Comparison of ENCODE assay signal across 9 mouse cellular contexts in genomic region chr11:78159096-78159495, GRCm38 (mm10). TPM values are rescaled to one million over a fixed set of nuclear protein-coding genes. Genes with fewer than 3 reads are reported as not detected.
A peak's percentile ranks its signal among the peaks of the same experiment; 100 is the strongest.
DNase-seq lines count a peak whose midpoint lies in the region; ATAC-seq and TF ChIP-seq lines count a peak whose summit lies in the region.
"Had no signal": no experiment of that assay in that cellular context is flagged by ENCODE, and none has a peak within 500 bp of the region (broad histone marks: within the 10 kb centered on the region; RNA-seq: fewer than 3 reads in every experiment).

No protein-coding gene starts in this region.

- peaks cover 56% of the 10 kb centered on the region for H3K79me2 ChIP-seq in C2C12 (ENCODE audit: control insufficient read depth, insufficient read depth)

- DNase-seq in adrenal gland, postnatal 25 days, result peak; percentile 56
- peak; percentile 77 for DNase-seq in liver, embryonic 13.5 days
- peak; percentile 94 for DNase-seq in naive thymus-derived CD4-positive, alpha-beta T cell, adult 2 months (ENCODE audit: low read depth)

- H3K9ac ChIP-seq in heart, embryonic 12.5 days, result no peak overlapping the region
- H3K9ac ChIP-seq in kidney, embryonic 15.5 days, result no peak overlapping the region
- H3K9ac ChIP-seq in liver, embryonic 13.5 days, result no peak overlapping the region
- H3K9ac ChIP-seq in stomach, embryonic 15.5 days, result no peak overlapping the region
- H3K9ac ChIP-seq: embryonic facial prominence, embryonic 13.5 days had no signal

- 25% methylated on average over 2 of the region's 2 CpGs for WGBS in heart, embryonic 12.5 days
- WGBS in kidney, embryonic 15.5 days, result 33% methylated on average over 2 of the region's 2 CpGs
- 13% methylated on average over 2 of the region's 2 CpGs for WGBS in liver, embryonic 13.5 days (ENCODE audit: insufficient replicate concordance)
- WGBS in stomach, embryonic 15.5 days, result 19% methylated on average over 2 of the region's 2 CpGs

- ATAC-seq in heart, embryonic 12.5 days (ENCODE audit: insufficient number of reproducible peaks, low FRiP score), result no peak
- ATAC-seq in kidney, embryonic 15.5 days (replicated peaks; ENCODE audit: low FRiP score), result 0 out of 2 replicates have a peak, but pooled peaks have one; percentile 26
- peak; percentile 65 for ATAC-seq in liver, embryonic 13.5 days (ENCODE audit: low read depth)
- 0 out of 2 replicates have a peak, but pooled peaks have one; percentile 34 for ATAC-seq in stomach, embryonic 15.5 days (ENCODE audit: insufficient read depth, low FRiP score, low read depth)

- H3K27me3 ChIP-seq in C2C12 (ENCODE audit: control insufficient read depth, insufficient read depth, insufficient read length), result no peaks in the 10 kb centered on the region
- H3K27me3 ChIP-seq in heart, embryonic 12.5 days (replicated peaks), result no peaks in the 10 kb centered on the region
- H3K27me3 ChIP-seq in kidney, embryonic 15.5 days, result no peaks in the 10 kb centered on the region
- H3K27me3 ChIP-seq in liver, embryonic 13.5 days, result no peaks in the 10 kb centered on the region
- no peaks in the 10 kb centered on the region for H3K27me3 ChIP-seq in stomach, embryonic 15.5 days (replicated peaks)
- H3K27me3 ChIP-seq: embryonic facial prominence, embryonic 13.5 days had no signal

- H3K4me2 ChIP-seq in heart, embryonic 12.5 days, result no peak overlapping the region
- 0 out of 2 replicates have a peak overlapping the region, but pooled peaks have one; percentile 7 for H3K4me2 ChIP-seq in kidney, embryonic 15.5 days
- H3K4me2 ChIP-seq in liver, embryonic 13.5 days, result no peak overlapping the region
- H3K4me2 ChIP-seq in stomach, embryonic 15.5 days, result no peak overlapping the region
- H3K4me2 ChIP-seq: embryonic facial prominence, embryonic 13.5 days had no signal

- H3K79me3 ChIP-seq in C2C12 (ENCODE audit: low read depth), result peaks cover 38% of the 10 kb centered on the region

- no peak for TF ChIP-seq POLR2A in embryonic fibroblast, embryonic 13.5 days (IDR thresholded peaks at IDR 0.05; ENCODE audit: low read depth, low read length)

- no peak overlapping the region for H3K27ac ChIP-seq in embryonic fibroblast, embryonic 13.5 days (ENCODE audit: insufficient read depth, low read length)
- no peak overlapping the region for H3K27ac ChIP-seq in heart, embryonic 12.5 days (ENCODE audit: poor library complexity, severe bottlenecking)
- peak overlapping the region; percentile 60 for H3K27ac ChIP-seq in kidney, embryonic 15.5 days
- H3K27ac ChIP-seq in liver, embryonic 13.5 days, result no peak overlapping the region
- no peak overlapping the region for H3K27ac ChIP-seq in stomach, embryonic 15.5 days
- H3K27ac ChIP-seq: embryonic facial prominence, embryonic 13.5 days had no signal

- peak; percentile 85 for TF ChIP-seq CTCF in C2C12 (IDR thresholded peaks at IDR 0.05; ENCODE audit: control insufficient read depth, insufficient read depth, insufficient read length)
- TF ChIP-seq CTCF in embryonic fibroblast, embryonic 13.5 days (IDR thresholded peaks at IDR 0.05; ENCODE audit: borderline replicate concordance, insufficient read depth, low read length), result peak; percentile 85

- no peak overlapping the region for H3K4me3 ChIP-seq in C2C12 (ENCODE audit: insufficient read depth, poor library complexity, severe bottlenecking)
- H3K4me3 ChIP-seq in embryonic fibroblast, embryonic 13.5 days (ENCODE audit: insufficient read depth, low read length), result no peak overlapping the region
- 0 out of 2 replicates have a peak overlapping the region, but pooled peaks have one; percentile 3 for H3K4me3 ChIP-seq in heart, embryonic 12.5 days
- H3K4me3 ChIP-seq in kidney, embryonic 15.5 days (replicated peaks), result no peak overlapping the region
- no peak overlapping the region for H3K4me3 ChIP-seq in liver, embryonic 13.5 days (replicated peaks)
- no peak overlapping the region for H3K4me3 ChIP-seq in stomach, embryonic 15.5 days (replicated peaks)
- H3K4me3 ChIP-seq: embryonic facial prominence, embryonic 13.5 days had no signal

- peaks cover 9% of the 10 kb centered on the region; the same call in 1 of the 2 replicates for H3K4me1 ChIP-seq in embryonic fibroblast, embryonic 13.5 days (ENCODE audit: control insufficient read depth, insufficient read depth, low read length)
- H3K4me1 ChIP-seq in heart, embryonic 12.5 days (replicated peaks), result peaks cover 36% of the 10 kb centered on the region
- H3K4me1 ChIP-seq in kidney, embryonic 15.5 days, result peaks cover 55% of the 10 kb centered on the region
- peaks cover 56% of the 10 kb centered on the region for H3K4me1 ChIP-seq in liver, embryonic 13.5 days (replicated peaks)
- peaks cover 31% of the 10 kb centered on the region for H3K4me1 ChIP-seq in stomach, embryonic 15.5 days

- no peaks in the 10 kb centered on the region for H3K9me3 ChIP-seq in heart, embryonic 12.5 days (replicated peaks)
- H3K9me3 ChIP-seq in kidney, embryonic 15.5 days (replicated peaks), result no peaks in the 10 kb centered on the region
- H3K9me3 ChIP-seq in liver, embryonic 13.5 days (replicated peaks), result no peaks in the 10 kb centered on the region
- no peaks in the 10 kb centered on the region for H3K9me3 ChIP-seq in stomach, embryonic 15.5 days
- H3K9me3 ChIP-seq: embryonic facial prominence, embryonic 13.5 days had no signal

- H3ac ChIP-seq in C2C12 (ENCODE audit: control insufficient read depth, insufficient read length, low read depth), result no peak overlapping the region

- H3K36me3 ChIP-seq in C2C12 (ENCODE audit: control insufficient read depth, insufficient read depth), result peaks cover 88% of the 10 kb centered on the region
- peaks cover 80% of the 10 kb centered on the region for H3K36me3 ChIP-seq in heart, embryonic 12.5 days
- H3K36me3 ChIP-seq in kidney, embryonic 15.5 days, result peaks cover 91% of the 10 kb centered on the region
- H3K36me3 ChIP-seq in liver, embryonic 13.5 days, result peaks cover 83% of the 10 kb centered on the region
- H3K36me3 ChIP-seq in stomach, embryonic 15.5 days, result peaks cover 68% of the 10 kb centered on the region

TF ChIP-seq in C2C12, 6 proteins besides CTCF, POLR2A, EP300 and RAD21:
- TF ChIP-seq MYOG (IDR thresholded peaks at IDR 0.05; ENCODE audit: control insufficient read depth, extremely low read depth, insufficient read length) (no peak), MAX (IDR thresholded peaks at IDR 0.05) (peak; percentile 31)

RNA-seq across cellular contexts. Expression of gene Traf4, which starts 6.3 kb away (rescaled TPM):
- 99.8 TPM for polyA plus RNA-seq in C2C12 (2012; fragmentation: generic; extraction: Trizol)
- 35.6 and 42.3 TPM in 2 replicates for total RNA-seq in adrenal gland, postnatal 25 days (2021)
- polyA plus RNA-seq in embryonic fibroblast, embryonic 13.5 days (2011; ENCODE audit: insufficient read length, low read depth, missing spikeins), result 40.5 and 45.1 TPM in 2 replicates
- polyA plus RNA-seq in heart, embryonic 12.5 days (2016; fragmentation: Nextera tagmentation; extraction: Ambion mirVana), result 51.8 and 52.5 TPM in 2 replicates
- 94.2 and 99.5 TPM in 2 replicates for polyA plus RNA-seq in kidney, embryonic 15.5 days (2015; fragmentation: Nextera tagmentation; extraction: Ambion mirVana)
- polyA plus RNA-seq in liver, embryonic 13.5 days (2015; fragmentation: Nextera tagmentation; extraction: Ambion mirVana), result 28.0 and 34.6 TPM in 2 replicates
- 57.3 and 67.4 TPM in 2 replicates for polyA plus RNA-seq in stomach, embryonic 15.5 days (2015; fragmentation: Nextera tagmentation; extraction: Ambion mirVana)

RNA-seq across cellular contexts. Expression of gene Nek8, which starts 17.4 kb away (rescaled TPM):
- polyA plus RNA-seq in C2C12 (2012; fragmentation: generic; extraction: Trizol), result 8.9 TPM
- total RNA-seq in adrenal gland, postnatal 25 days (2021), result 15.7 and 17.6 TPM in 2 replicates
- 12.0 and 17.9 TPM in 2 replicates for polyA plus RNA-seq in embryonic fibroblast, embryonic 13.5 days (2011; ENCODE audit: insufficient read length, low read depth, missing spikeins)
- 12.1 and 16.5 TPM in 2 replicates for polyA plus RNA-seq in heart, embryonic 12.5 days (2016; fragmentation: Nextera tagmentation; extraction: Ambion mirVana)
- polyA plus RNA-seq in kidney, embryonic 15.5 days (2015; fragmentation: Nextera tagmentation; extraction: Ambion mirVana), result 21.1 and 25.0 TPM in 2 replicates
- 8.9 and 9.2 TPM in 2 replicates for polyA plus RNA-seq in liver, embryonic 13.5 days (2015; fragmentation: Nextera tagmentation; extraction: Ambion mirVana)
- polyA plus RNA-seq in stomach, embryonic 15.5 days (2015; fragmentation: Nextera tagmentation; extraction: Ambion mirVana), result 15.4 and 18.2 TPM in 2 replicates

RNA-seq across cellular contexts. Expression of gene Tlcd1, which starts 17.4 kb away (rescaled TPM):
- 15.9 TPM for polyA plus RNA-seq in C2C12 (2012; fragmentation: generic; extraction: Trizol)
- 73.0 and 107 TPM in 2 replicates for total RNA-seq in adrenal gland, postnatal 25 days (2021)
- polyA plus RNA-seq in embryonic fibroblast, embryonic 13.5 days (2011; ENCODE audit: insufficient read length, low read depth, missing spikeins), result 13.6 and 15.3 TPM in 2 replicates
- 11.7 and 14.2 TPM in 2 replicates for polyA plus RNA-seq in heart, embryonic 12.5 days (2016; fragmentation: Nextera tagmentation; extraction: Ambion mirVana)
- polyA plus RNA-seq in kidney, embryonic 15.5 days (2015; fragmentation: Nextera tagmentation; extraction: Ambion mirVana), result 28.7 and 31.8 TPM in 2 replicates
- 50.3 and 54.3 TPM in 2 replicates for polyA plus RNA-seq in liver, embryonic 13.5 days (2015; fragmentation: Nextera tagmentation; extraction: Ambion mirVana)
- polyA plus RNA-seq in stomach, embryonic 15.5 days (2015; fragmentation: Nextera tagmentation; extraction: Ambion mirVana), result 29.8 and 30.8 TPM in 2 replicates

RNA-seq across cellular contexts. Expression of gene Rpl23a, which starts 24.3 kb away (rescaled TPM):
- 4,612 TPM for polyA plus RNA-seq in C2C12 (2012; fragmentation: generic; extraction: Trizol)
- 1,910 and 2,113 TPM in 2 replicates for total RNA-seq in adrenal gland, postnatal 25 days (2021)
- 2,180 and 2,276 TPM in 2 replicates for polyA plus RNA-seq in embryonic fibroblast, embryonic 13.5 days (2011; ENCODE audit: insufficient read length, low read depth, missing spikeins)
- polyA plus RNA-seq in heart, embryonic 12.5 days (2016; fragmentation: Nextera tagmentation; extraction: Ambion mirVana), result 847 and 859 TPM in 2 replicates
- 1,327 and 1,492 TPM in 2 replicates for polyA plus RNA-seq in kidney, embryonic 15.5 days (2015; fragmentation: Nextera tagmentation; extraction: Ambion mirVana)
- polyA plus RNA-seq in liver, embryonic 13.5 days (2015; fragmentation: Nextera tagmentation; extraction: Ambion mirVana), result 1,033 and 1,075 TPM in 2 replicates
- 1,236 and 1,312 TPM in 2 replicates for polyA plus RNA-seq in stomach, embryonic 15.5 days (2015; fragmentation: Nextera tagmentation; extraction: Ambion mirVana)

RNA-seq across cellular contexts. Expression of gene Rab34, which starts 29.1 kb away (rescaled TPM):
- 182 TPM for polyA plus RNA-seq in C2C12 (2012; fragmentation: generic; extraction: Trizol)
- 90.8 and 97.4 TPM in 2 replicates for total RNA-seq in adrenal gland, postnatal 25 days (2021)
- polyA plus RNA-seq in embryonic fibroblast, embryonic 13.5 days (2011; ENCODE audit: insufficient read length, low read depth, missing spikeins), result 112 and 127 TPM in 2 replicates
- polyA plus RNA-seq in heart, embryonic 12.5 days (2016; fragmentation: Nextera tagmentation; extraction: Ambion mirVana), result 53.3 and 54.6 TPM in 2 replicates
- 113 and 132 TPM in 2 replicates for polyA plus RNA-seq in kidney, embryonic 15.5 days (2015; fragmentation: Nextera tagmentation; extraction: Ambion mirVana)
- 13.5 and 15.6 TPM in 2 replicates for polyA plus RNA-seq in liver, embryonic 13.5 days (2015; fragmentation: Nextera tagmentation; extraction: Ambion mirVana)
- 111 and 120 TPM in 2 replicates for polyA plus RNA-seq in stomach, embryonic 15.5 days (2015; fragmentation: Nextera tagmentation; extraction: Ambion mirVana)
